ENCODE assay signal across 9 mouse cellular contexts in the genomic region with DNA sequence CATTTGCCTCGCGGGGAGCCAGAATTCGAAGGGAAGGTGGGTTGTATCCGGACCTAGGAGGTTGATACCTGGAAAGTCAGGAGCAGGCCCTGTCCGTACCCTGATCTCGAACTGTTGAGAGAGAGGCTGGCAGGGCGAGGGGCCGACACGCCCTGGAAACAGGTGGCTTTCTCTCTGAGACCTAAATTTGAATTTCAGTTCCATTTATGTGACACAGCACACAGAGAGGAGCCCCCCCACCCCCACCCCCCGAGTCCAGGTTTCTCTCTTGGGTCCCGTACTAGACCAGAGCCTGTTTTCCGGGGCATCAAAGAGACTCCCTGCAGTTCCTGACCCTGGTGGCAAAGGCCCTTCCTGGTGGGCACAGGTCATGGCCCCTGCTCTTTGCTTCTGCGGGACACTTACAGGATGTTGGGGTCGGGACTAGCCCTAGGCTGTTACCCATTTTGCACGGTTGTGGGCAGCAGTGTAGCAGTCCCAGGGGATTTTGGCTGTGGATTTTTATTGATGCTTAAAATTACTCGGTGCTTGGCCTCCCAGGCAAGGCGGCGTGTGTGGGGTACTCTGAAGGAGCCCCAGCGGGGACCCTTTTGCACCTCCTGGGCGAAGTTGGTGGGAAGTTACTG. TPM values are rescaled to one million over a fixed set of nuclear protein-coding genes. Genes with fewer than 3 reads are reported as not detected.
DNase-seq lines count a peak whose midpoint lies in the region; ATAC-seq and TF ChIP-seq lines count a peak whose summit lies in the region.
"Had no signal": no experiment of that assay in that cellular context is flagged by ENCODE, and none has a peak within 500 bp of the region (broad histone marks: within the 10 kb centered on the region; RNA-seq: fewer than 3 reads in every experiment).

No protein-coding gene starts in this region.

- no peak for ATAC-seq in heart, postnatal 0 days (ENCODE audit: insufficient read depth, low read depth)
- ATAC-seq in hindbrain, embryonic 15.5 days (ENCODE audit: low FRiP score, low read depth) = no peak
- ATAC-seq in midbrain, embryonic 15.5 days (replicated peaks) = no peak

- 28% methylated on average over 20 of the region's 20 CpGs for WGBS in heart, postnatal 0 days
- 3% methylated on average over 20 of the region's 20 CpGs for WGBS in bone marrow, adult 2 months
- WGBS in hindbrain, embryonic 15.5 days = 8% methylated on average over 20 of the region's 20 CpGs
- WGBS in midbrain, embryonic 15.5 days = 15% methylated on average over 20 of the region's 20 CpGs

- H3K9me3 ChIP-seq in heart, postnatal 0 days (replicated peaks; ENCODE audit: control insufficient read depth, low read length) = no peaks in the 10 kb centered on the region
- H3K9me3 ChIP-seq in hindbrain, embryonic 15.5 days = no peaks in the 10 kb centered on the region
- no peaks in the 10 kb centered on the region for H3K9me3 ChIP-seq in midbrain, embryonic 15.5 days

- H3K27me3 ChIP-seq in heart, postnatal 0 days (ENCODE audit: control insufficient read depth, insufficient read depth, low read length) = peaks cover 2% of the 10 kb centered on the region; the same call in 1 of the 2 replicates
- peaks cover 23% of the 10 kb centered on the region for H3K27me3 ChIP-seq in hindbrain, embryonic 15.5 days
- H3K27me3 ChIP-seq in midbrain, embryonic 15.5 days (replicated peaks) = peaks cover 29% of the 10 kb centered on the region

- peak overlapping the region; percentile 60 for H3K4me3 ChIP-seq in heart, postnatal 0 days (ENCODE audit: low read depth, low read length)
- peak overlapping the region; percentile 97 for H3K4me3 ChIP-seq in bone marrow, adult 2 months (replicated peaks; ENCODE audit: control insufficient read depth, low read depth, low read length)
- peak overlapping the region; percentile 58 for H3K4me3 ChIP-seq in hindbrain, embryonic 15.5 days
- peak overlapping the region; percentile 44 for H3K4me3 ChIP-seq in midbrain, embryonic 15.5 days

- no peak overlapping the region for H3K27ac ChIP-seq in heart, postnatal 0 days (ENCODE audit: low read depth)
- peak overlapping the region; percentile 98 for H3K27ac ChIP-seq in bone marrow, adult 2 months (ENCODE audit: control insufficient read depth, insufficient read depth, low read depth, low read length, poor library complexity)
- no peak overlapping the region for H3K27ac ChIP-seq in hindbrain, embryonic 15.5 days (replicated peaks)
- H3K27ac ChIP-seq in midbrain, embryonic 15.5 days = no peak overlapping the region

- no peak for DNase-seq in heart, postnatal 0 days (ENCODE audit: low spot score)
- DNase-seq in heart, adult 8-10 months (ENCODE audit: low spot score) = no peak
- no peak for DNase-seq in retina, postnatal 1 day
- DNase-seq in layer of hippocampus, adult 9-11 months = no peak
- no peak for DNase-seq in left cerebral cortex, adult 11 months (ENCODE audit: low spot score)

- H3K4me1 ChIP-seq in heart, postnatal 0 days (ENCODE audit: control insufficient read depth, insufficient read depth) = peaks cover 18% of the 10 kb centered on the region
- H3K4me1 ChIP-seq in bone marrow, adult 2 months (ENCODE audit: control insufficient read depth, insufficient read depth, low read length) = peaks cover 4% of the 10 kb centered on the region
- peaks cover 13% of the 10 kb centered on the region for H3K4me1 ChIP-seq in hindbrain, embryonic 15.5 days (replicated peaks)
- H3K4me1 ChIP-seq in midbrain, embryonic 15.5 days = peaks cover 11% of the 10 kb centered on the region

- no peaks in the 10 kb centered on the region for H3K36me3 ChIP-seq in heart, postnatal 0 days (replicated peaks; ENCODE audit: control insufficient read depth, insufficient read depth, low read length)
- no peaks in the 10 kb centered on the region for H3K36me3 ChIP-seq in hindbrain, embryonic 15.5 days
- no peaks in the 10 kb centered on the region for H3K36me3 ChIP-seq in midbrain, embryonic 15.5 days (replicated peaks)
- H3K36me3 ChIP-seq: G1E had no signal

- no peak for TF ChIP-seq EP300 in heart, postnatal 0 days (IDR thresholded peaks at IDR 0.05; ENCODE audit: low read depth)

- H3K4me2 ChIP-seq in heart, postnatal 0 days (ENCODE audit: low read depth, low read length) = peak overlapping the region; percentile 96
- H3K4me2 ChIP-seq in hindbrain, embryonic 15.5 days = peak overlapping the region; percentile 100
- H3K4me2 ChIP-seq in midbrain, embryonic 15.5 days = peak overlapping the region; percentile 80

- no peak for TF ChIP-seq POLR2A in bone marrow, adult 2 months (IDR thresholded peaks at IDR 0.05; ENCODE audit: borderline replicate concordance, control insufficient read depth, low read depth, low read length)

- TF ChIP-seq CTCF in heart, postnatal 0 days (IDR thresholded peaks at IDR 0.05; ENCODE audit: low read depth) = no peak
- TF ChIP-seq CTCF in bone marrow, adult 2 months (IDR thresholded peaks at IDR 0.05; ENCODE audit: control insufficient read depth, insufficient read depth, low read length) = no peak

- peak overlapping the region; percentile 53; the same call in 1 of the 2 replicates for H3K9ac ChIP-seq in heart, postnatal 0 days (replicated peaks; ENCODE audit: low read depth, low read length)
- no peak overlapping the region for H3K9ac ChIP-seq in hindbrain, embryonic 15.5 days
- H3K9ac ChIP-seq in midbrain, embryonic 15.5 days = no peak overlapping the region

RNA-seq across cellular contexts. Expression of a gene that starts 0.9 kb away (rescaled TPM):
- 8.8 and 9.2 TPM in 2 replicates for total RNA-seq in heart, postnatal 0 days (2014; rRNA removed; ENCODE audit: low replicate concordance)
- polyA plus RNA-seq in heart, postnatal 0 days (2015; fragmentation: Nextera tagmentation; extraction: Ambion mirVana) = 4.9 and 5.0 TPM in 2 replicates
- 10 to 100 TPM in 1 of 4 experiments, 1 to 10 TPM in 3; 5.3 to 10.4 (median 7.5) TPM for total RNA-seq in heart, adult 8-10 months (2022)
- 14.7 and 36.8 TPM in 2 replicates for polyA plus RNA-seq in bone marrow, adult 2 months (2011; ENCODE audit: insufficient read depth, insufficient read length, low replicate concordance, missing spikeins)
- polyA plus RNA-seq in hindbrain, embryonic 15.5 days (2015; fragmentation: Nextera tagmentation; extraction: Ambion mirVana) = 1.4 and 1.6 TPM in 2 replicates
- polyA plus RNA-seq in midbrain, embryonic 15.5 days (2015; fragmentation: Nextera tagmentation; extraction: Ambion mirVana) = 0.90 and 1.5 TPM in 2 replicates
- total RNA-seq: G1E had no signal
- polyA plus RNA-seq: G1E had no signal

Comparison
In these comparisons a context has a peak if more than half of its experiments do, and no peak if none do; other contexts are left out.
1. H3K4me3 ChIP-seq: peak in every context shown above with its lines; median percentile 97 in bone marrow, adult 2 months; 60 in heart, postnatal 0 days; 58 in hindbrain, embryonic 15.5 days; 44 in midbrain, embryonic 15.5 days.